Mouse (Mus musculus): ENCODE data around the gene Sdk2.
A peak's percentile ranks its signal among the peaks of the same experiment; 100 is the strongest.

Sdk2 gene

GRCm38 (mm10) chr11:113831608-113832007 is 235.2 kb downstream of the Sdk2 start:
- no peak for DNase-seq (ENCODE audit: low spot score in 2 of 2)

DNA sequence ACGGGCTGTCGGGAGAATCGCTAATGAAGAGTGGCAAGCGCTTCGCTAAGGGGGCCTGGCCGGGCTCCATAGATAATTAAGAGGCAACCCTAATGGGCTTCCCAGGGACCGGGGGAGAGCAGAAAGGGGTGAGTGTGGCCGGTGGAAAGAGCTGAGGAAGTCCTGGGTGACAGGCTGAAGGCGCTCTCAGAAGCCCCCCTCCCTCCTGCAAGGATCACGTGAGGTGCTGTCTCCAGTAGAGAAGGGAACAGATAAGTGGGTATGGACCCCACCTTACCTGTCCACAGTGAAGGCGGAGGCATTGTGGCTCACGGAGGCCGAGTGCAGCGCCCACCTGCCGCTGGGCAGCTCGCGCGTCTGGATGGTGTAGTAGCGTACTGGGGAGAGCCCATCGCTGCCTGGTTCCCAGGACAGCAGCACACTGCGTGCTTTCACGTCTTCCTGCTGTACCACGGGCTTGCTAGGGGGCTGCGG is 238.7 kb downstream of the Sdk2 start:
- no peak for DNase-seq (ENCODE audit: low spot score in 2 of 2)

- DNase-seq (ENCODE audit: low spot score in 2 of 2), result no peak
Measured at GRCm38 (mm10) chr11:113820005-113820404, 246.8 kb downstream of the Sdk2 start.

DNA sequence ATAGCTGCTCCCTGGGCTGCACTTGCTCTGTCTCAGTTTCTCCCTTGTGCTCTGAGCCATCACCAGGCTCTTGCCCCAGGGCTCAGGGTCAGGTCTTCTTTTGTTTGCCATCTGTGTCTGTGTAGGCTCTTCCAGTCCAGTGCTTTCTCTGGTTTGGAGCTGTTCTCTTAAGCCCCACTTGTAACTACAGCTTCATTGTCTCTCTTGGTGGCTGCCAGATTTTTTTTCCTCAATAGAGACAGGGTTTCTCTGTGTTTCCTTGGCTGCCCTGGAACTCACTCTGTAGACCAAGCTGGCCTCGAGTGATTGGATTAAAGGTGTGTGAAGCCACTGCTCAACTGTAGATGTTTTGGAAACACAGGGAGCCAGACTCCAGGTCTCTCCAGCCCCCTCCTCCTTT is 247.8 kb downstream of the Sdk2 start:
- no peak for DNase-seq (ENCODE audit: low spot score in 2 of 2)

- DNase-seq (ENCODE audit: low spot score in 2 of 2), result no peak
Measured at GRCm38 (mm10) chr11:113816971-113817548, 249.8 kb downstream of the Sdk2 start.

DNA sequence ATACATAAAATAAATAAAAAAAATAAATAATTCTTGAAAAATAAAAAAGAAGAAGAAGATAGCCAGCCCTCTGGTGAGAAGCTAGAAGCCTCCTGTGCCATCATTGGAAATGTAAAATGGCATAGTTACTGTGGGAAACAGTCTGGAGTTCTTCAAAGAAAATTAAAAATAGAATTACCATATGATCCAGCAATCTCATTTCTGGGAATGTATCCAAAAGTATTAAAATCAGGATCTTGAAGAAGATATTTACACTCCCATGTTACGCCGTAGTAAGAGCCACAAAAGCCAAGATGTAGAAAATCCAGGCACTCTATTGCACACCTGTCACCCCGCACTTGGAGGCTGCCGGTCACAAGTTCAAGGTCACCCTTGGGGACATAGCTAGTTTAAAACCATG is 250.4 kb downstream of the Sdk2 start:
- DNase-seq (ENCODE audit: low spot score in 2 of 2), result peak in 1 of 2 experiments; percentile 23

DNA sequence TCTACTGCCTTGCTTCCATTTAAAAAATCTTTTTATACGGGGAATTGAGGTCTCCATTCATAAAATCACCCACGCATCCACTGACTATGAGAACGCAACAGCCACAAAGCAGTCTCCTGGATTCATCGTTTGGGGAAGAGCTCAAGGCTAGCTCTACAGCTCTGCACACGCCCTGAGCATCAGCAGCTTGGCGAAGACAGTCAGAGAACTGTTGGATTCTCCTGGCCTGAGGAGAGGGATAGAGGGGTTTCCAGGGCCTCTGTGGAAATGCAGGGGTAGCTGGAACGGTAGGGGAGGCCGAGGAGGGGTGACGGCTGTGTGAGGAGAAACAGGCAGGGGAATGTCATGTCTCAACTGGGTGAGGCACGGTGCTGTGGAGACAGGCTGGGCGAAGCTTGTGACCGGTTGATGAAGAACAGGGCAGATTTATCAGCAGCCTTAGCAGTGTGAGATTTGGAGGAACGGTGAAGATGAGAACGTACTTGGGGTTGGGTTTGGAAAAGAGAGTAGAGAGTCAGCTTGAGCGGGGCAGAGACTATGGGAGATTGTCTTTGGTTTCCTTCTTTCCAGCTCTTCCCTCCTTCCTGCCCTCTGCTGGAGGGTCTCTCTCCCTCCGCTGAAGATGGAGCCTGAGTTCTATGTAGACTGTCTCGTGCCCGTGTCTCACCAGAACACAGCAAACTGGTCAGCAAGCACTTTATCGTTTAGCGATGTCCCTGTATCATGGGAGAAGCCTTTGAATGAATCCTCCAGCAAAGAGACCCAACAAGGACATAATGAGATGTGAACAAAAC is 255.1 kb downstream of the Sdk2 start:
- no peak for DNase-seq (ENCODE audit: low spot score in 2 of 2)

DNA sequence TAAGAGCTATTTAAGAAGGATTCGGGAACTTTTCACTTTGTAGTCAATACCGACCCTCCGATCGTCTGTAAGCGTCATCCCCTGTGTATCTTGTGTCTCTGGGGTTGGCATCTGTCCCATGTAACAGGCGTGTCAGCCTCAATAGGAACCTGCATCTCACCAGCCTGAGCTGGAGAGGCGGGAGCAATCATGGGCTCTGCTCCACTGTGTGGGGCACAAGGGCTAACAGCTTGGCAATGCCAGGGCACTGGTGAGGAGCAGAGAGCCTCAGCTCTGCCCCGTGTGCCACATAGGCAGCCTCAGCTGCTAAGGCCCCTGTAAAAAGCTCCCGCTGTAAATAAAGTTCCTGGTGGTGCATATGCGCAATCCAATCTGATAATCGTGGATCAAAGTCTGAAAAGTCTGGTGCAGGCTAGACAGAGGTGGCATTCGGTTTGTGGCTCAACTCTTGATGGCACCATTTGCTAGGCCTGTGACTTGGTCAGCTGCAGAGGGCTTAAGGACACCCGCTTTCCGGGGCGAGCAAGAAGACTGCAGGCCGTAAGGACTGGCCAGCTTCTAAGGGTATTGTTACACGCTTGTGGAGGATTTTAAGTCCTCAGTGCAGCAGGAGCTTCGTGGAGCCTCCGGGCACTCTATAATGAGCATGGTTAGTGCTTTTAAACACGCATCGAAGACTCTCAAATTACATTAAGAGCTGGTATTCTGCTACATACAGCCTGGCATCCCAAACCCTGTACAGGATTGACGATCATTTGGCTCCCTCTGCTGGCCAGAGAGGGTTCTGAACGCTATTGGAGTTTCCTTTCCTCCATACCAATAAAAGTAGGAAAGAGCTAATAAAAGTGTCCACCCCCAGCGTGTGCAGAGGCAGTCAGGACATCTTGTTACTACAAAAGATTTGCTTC is 256.0 kb downstream of the Sdk2 start:
- DNase-seq (ENCODE audit: low spot score in 2 of 2), result peak; percentile 87 to 92

- no peak for DNase-seq (ENCODE audit: low spot score in 2 of 2)
Measured at GRCm38 (mm10) chr11:113807086-113807485, 259.8 kb downstream of the Sdk2 start.

- no peak for DNase-seq (ENCODE audit: low spot score in 2 of 2)
Measured at GRCm38 (mm10) chr11:113806382-113807077, 260.3 kb downstream of the Sdk2 start.

- no peak for DNase-seq (ENCODE audit: low spot score in 2 of 2)
Measured at GRCm38 (mm10) chr11:113805974-113806373, 260.9 kb downstream of the Sdk2 start.

DNA sequence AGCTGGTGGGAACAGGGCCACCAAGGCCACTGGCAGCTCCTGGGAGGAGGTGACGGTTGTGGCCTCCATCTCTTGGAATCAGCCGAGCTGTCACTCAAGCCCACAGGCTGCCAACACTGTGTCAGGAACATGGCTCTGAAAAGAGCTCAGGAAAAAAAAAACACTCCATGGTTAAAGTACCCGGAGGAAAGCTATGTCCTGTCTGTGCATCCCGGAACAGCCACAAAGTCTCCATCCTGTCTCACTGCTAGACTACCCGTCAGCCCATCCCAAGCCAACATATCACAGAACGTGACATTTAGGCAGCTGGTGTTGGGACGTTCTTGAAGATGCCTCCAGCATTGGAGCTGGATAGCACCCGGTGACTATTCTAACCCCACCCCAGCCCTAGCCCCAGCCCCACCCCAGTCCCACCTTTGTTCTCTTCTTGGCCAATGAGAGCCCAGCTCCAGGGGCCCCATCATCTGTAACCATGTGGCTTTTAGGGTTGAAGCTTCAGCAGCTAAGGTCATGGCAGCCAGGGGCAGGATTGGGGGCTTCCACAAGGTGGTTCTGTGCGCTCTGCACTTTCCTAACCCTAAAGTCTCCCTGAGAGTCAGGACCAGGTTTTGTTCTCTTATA is 263.4 kb downstream of the Sdk2 start:
- no peak for DNase-seq (ENCODE audit: low spot score in 2 of 2)

GRCm38 (mm10) chr11:113802456-113802855 is 264.4 kb downstream of the Sdk2 start:
- DNase-seq (ENCODE audit: low spot score in 2 of 2), result no peak

GRCm38 (mm10) chr11:113800026-113800425 is 266.8 kb downstream of the Sdk2 start:
- DNase-seq (ENCODE audit: low spot score in 2 of 2), result no peak

DNA sequence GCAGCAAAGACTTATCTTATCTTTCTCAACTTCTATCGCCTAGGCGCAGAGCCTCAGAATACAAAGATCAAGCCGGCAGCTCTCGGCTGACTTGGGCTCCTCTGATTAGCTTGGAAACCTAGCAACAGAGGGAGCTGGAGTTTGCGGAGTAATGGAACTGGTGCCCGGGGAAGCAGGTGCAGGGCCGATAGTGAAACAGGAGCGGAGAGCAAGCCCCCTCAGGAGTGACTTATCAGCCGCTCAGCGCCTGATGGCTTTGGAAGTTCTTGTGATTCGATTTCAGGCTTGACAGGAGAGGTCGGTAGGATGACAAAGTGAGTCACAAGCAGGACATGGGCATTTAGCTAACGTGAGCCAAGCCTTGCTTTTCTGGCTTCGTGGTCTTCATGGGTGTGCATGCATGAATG is 267.8 kb downstream of the Sdk2 start:
- no peak for DNase-seq (ENCODE audit: low spot score in 2 of 2)

GRCm38 (mm10) chr11:113798011-113798410 is 268.8 kb downstream of the Sdk2 start:
- DNase-seq (ENCODE audit: low spot score in 2 of 2), result peak; percentile 53 to 57

DNA sequence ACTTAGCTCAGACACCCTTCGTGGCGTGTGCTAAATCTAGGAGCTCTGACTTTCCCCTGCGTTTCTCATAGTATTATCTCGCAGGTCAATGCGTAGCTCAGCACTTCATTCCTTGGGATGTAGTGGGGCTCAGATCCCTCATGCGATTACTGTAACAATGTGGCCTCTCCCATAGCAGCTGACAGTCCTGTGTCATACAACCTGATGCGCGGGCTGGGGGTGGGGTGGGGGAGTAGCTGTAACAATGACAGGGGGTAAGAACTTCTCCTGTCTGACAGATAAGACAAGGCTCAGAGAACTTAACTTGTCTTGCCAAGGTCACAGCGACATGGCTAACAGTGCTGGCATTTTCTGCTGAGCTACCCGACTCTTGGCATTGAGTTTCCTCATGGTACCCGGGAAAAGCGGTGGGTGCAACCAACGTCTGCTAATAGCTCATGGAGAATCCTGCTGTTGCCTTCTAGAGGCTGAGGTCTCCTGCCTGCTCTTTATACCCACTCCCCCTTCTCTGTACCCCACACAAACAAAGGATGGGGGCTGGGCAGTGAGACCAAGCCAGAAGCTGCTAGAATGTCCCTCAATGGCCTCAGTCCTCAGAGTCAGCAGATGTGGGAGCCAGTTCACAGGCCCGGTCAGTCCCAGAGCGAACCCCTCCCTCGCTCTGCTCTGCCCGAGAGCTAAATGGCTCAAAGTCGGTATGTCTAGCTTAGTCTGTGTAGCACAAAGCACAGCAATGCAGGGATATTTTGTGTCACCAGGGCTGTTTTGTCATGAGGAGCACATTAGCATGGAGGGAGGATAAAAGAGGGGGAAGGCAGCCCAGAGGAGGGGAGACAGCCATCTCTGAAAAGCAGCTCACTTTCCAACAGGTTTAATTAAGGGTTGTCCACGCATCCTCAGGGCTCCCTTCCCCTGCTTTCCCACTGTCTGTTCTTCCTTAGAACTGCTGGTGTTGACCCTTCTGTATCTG is 269.5 kb downstream of the Sdk2 start:
- DNase-seq (ENCODE audit: low spot score in 2 of 2), result no peak

GRCm38 (mm10) chr11:113795846-113796245 is 271.0 kb downstream of the Sdk2 start:
- no peak for DNase-seq (ENCODE audit: low spot score in 2 of 2)

GRCm38 (mm10) chr11:113791357-113792215 is 275.3 kb downstream of the Sdk2 start:
- no peak for DNase-seq (ENCODE audit: low spot score in 2 of 2)

All from right cerebral cortex, adult 2 months (tissue).